Mouse (Mus musculus): ENCODE data around the gene Gapdh. TPM values are rescaled to one million over a fixed set of nuclear protein-coding genes. Genes with fewer than 3 reads are reported as not detected.

Gene Gapdh
- polyA plus RNA-seq, 1 experiment: 1,160 TPM

DNA sequence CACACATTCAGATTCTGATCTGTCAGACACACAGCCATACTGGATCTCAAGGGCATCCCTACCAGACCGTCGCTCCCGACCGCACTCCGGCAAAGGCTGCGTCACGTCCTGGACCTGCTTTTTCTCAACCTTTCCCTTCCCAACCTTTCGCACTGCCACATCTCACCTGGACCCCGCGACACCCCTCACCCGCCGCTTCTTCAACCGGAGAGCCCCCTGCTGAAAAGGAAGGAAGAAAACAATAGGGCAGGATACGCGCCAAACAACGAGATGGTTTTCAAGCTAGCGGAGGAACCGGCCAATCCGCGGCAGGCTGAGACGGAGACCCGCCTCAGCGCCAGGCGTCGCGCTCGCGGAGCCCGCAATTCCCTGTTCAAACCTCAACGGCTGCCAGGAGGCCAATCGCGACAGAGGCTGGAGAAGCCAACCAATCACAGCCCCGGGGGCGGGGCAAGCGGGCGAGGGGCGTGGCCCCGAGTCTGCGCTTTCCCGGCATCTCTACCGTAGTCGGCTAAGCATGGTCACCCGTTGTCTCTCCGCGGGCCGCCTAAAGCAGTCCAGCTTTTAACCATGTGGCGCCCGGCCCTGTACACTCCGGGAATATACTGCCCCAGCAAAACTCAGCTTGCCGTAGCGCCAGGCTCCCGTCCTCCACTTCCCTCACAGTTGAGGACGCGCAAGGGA, 25.2 kb upstream of the Gapdh start, which contains the start of the genes Ncapd2 and Mrpl51:
Gene Ncapd2 (minus strand): TSS at position 370 of the 684 bp plus-strand sequence.
Gene Mrpl51 (plus strand): TSS at position 470 of the 684 bp plus-strand sequence.
- Histone ChIP-seq H3K4me1 (ENCODE audit: control insufficient read depth, insufficient read depth, insufficient read length) (peaks cover 4% of the 10 kb centered on the region; the same call in 1 of the 2 replicates), H3K27ac (ENCODE audit: insufficient read depth, low read length) (peak within 1 kb of the TSS; percentile 99), H3K27me3 (ENCODE audit: control insufficient read depth, insufficient read depth, low read length) (no peaks in the 10 kb centered on the region), H3K4me3 (ENCODE audit: extremely low read depth, insufficient read depth, insufficient read length) (peak within 1 kb of the TSS; percentile 96), H3K36me3 (ENCODE audit: control insufficient read depth, insufficient read depth, low read length) (peaks cover 8% of the 10 kb centered on the region; the same call in 1 of the 2 replicates)
- TF ChIP-seq CTCF (IDR thresholded peaks at IDR 0.05; ENCODE audit: extremely low read depth, insufficient read depth, insufficient read length, insufficient replicate concordance) (no peak), POLR2A (IDR thresholded peaks at IDR 0.05; ENCODE audit: low read depth, low read length) (no peak)
- WGBS: under 1% methylated on average over 54 of the region's 54 CpGs
- DNase-seq (ENCODE audit: low read depth in 1 of 2, low spot score in 2 of 2): peak; percentile 91 to 94

DNA sequence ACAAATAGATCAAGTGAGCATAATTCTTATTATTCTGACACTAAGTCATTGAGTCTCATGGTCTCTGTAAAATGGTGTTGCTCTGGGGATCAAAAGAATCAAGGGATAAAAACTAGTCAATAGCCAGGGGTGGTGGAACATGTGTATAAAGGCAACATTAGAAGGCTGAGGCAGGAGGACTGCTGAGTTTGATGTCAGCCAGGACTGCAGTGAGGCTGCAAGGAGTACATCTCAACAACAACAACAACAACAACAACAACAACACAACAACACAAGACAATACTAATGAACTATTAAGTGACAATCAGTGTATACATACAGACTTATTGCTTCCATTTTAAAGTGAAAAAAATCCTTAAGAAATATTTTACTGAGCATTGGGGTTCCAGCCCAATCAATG, 24.5 kb upstream of the Gapdh start:
- no peak for DNase-seq (ENCODE audit: low read depth in 1 of 2, low spot score in 2 of 2)
- TF ChIP-seq POLR2A (IDR thresholded peaks at IDR 0.05; ENCODE audit: low read depth, low read length): no peak
- no peak for TF ChIP-seq CTCF (IDR thresholded peaks at IDR 0.05; ENCODE audit: extremely low read depth, insufficient read depth, insufficient read length, insufficient replicate concordance)
- H3K27me3 ChIP-seq (ENCODE audit: control insufficient read depth, insufficient read depth, low read length): no peaks in the 10 kb centered on the region
- no peak overlapping the region for H3K27ac ChIP-seq (ENCODE audit: insufficient read depth, low read length)
- peak overlapping the region; percentile 96 for H3K4me3 ChIP-seq (ENCODE audit: extremely low read depth, insufficient read depth, insufficient read length)
- peaks cover 7% of the 10 kb centered on the region; the same call in 1 of the 2 replicates for H3K36me3 ChIP-seq (ENCODE audit: control insufficient read depth, insufficient read depth, low read length)
- H3K4me1 ChIP-seq (ENCODE audit: control insufficient read depth, insufficient read depth, insufficient read length): peaks cover 4% of the 10 kb centered on the region; the same call in 1 of the 2 replicates

DNA sequence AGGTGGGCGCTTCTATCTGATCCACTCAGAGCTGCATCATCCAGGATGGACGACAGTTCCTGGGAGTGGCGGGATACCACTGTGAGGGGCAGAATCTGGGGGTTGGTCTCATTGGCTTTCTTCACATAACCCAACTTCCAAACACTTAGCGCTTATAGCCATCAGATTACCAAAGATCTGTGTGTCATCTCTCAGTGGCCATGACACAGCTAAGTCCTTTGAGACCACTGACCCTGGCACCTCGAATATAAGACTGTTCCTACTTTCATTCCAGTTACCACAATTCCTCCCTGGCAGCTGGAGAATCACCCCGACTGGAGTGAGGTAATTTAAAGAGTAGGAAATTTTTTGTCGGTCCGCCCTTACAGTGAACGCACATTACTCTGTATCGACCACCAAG, 19.9 kb upstream of the Gapdh start:
- peaks cover 2% of the 10 kb centered on the region; the same call in 1 of the 2 replicates for H3K4me1 ChIP-seq (ENCODE audit: control insufficient read depth, insufficient read depth, insufficient read length)
- H3K27ac ChIP-seq (ENCODE audit: insufficient read depth, low read length): no peak overlapping the region
- 96% methylated on average over 10 of the region's 10 CpGs for WGBS
- TF ChIP-seq CTCF (IDR thresholded peaks at IDR 0.05; ENCODE audit: extremely low read depth, insufficient read depth, insufficient read length, insufficient replicate concordance): no peak
- TF ChIP-seq POLR2A (IDR thresholded peaks at IDR 0.05; ENCODE audit: low read depth, low read length): no peak
- no peaks in the 10 kb centered on the region for H3K27me3 ChIP-seq (ENCODE audit: control insufficient read depth, insufficient read depth, low read length)
- DNase-seq (ENCODE audit: low read depth in 1 of 2, low spot score in 2 of 2): no peak
- no peak overlapping the region for H3K4me3 ChIP-seq (ENCODE audit: extremely low read depth, insufficient read depth, insufficient read length)
- peaks cover 24% of the 10 kb centered on the region for H3K36me3 ChIP-seq (ENCODE audit: control insufficient read depth, insufficient read depth, low read length)

DNA sequence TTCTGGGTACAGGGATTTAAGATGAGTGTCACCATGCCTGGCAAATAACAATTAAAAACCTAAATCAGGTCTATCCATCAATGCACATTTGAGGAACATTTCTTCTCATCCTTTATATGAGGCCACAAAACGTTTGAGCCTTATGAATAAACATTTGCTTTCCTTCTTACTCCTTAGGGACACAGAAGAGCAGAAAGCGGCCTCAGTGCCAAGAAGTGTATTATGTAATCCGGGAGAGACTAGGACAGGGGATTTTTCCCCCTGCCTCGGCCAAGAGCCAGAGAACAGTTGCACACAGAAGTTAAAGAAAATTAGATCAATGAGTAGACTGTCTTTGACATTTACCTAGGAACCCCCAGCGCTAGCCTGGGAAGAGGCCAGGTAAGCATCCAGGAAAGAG, 15.9 kb upstream of the Gapdh start:
- Histone ChIP-seq H3K36me3 (ENCODE audit: control insufficient read depth, insufficient read depth, low read length) (peaks cover 42% of the 10 kb centered on the region), H3K27me3 (ENCODE audit: control insufficient read depth, insufficient read depth, low read length) (no peaks in the 10 kb centered on the region), H3K27ac (ENCODE audit: insufficient read depth, low read length) (no peak overlapping the region), H3K4me1 (ENCODE audit: control insufficient read depth, insufficient read depth, insufficient read length) (no peaks in the 10 kb centered on the region), H3K4me3 (ENCODE audit: extremely low read depth, insufficient read depth, insufficient read length) (no peak overlapping the region)
- TF ChIP-seq POLR2A (IDR thresholded peaks at IDR 0.05; ENCODE audit: low read depth, low read length) (no peak), CTCF (IDR thresholded peaks at IDR 0.05; ENCODE audit: extremely low read depth, insufficient read depth, insufficient read length, insufficient replicate concordance) (no peak)
- no peak for DNase-seq (ENCODE audit: low read depth in 1 of 2, low spot score in 2 of 2)
- WGBS: 87% methylated on average over 5 of the region's 5 CpGs

DNA sequence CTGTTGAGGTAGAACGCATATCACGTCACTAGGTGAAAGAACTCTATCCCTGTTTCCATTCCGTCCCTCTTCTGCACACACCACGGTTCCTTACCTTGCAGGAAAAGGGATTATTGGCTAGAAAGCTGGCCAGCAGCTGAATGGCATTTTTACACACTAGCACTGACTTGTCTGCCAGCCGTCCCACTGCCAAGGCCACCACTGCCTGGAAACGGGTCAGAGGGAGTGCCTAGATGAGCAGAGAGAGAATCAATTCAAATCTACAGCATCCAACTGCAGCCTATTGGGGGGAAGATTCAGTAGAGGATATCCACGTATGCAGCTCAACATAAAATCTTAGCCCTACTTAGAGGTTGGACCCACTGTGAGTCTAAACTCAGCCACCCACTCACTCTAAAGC, 13.3 kb upstream of the Gapdh start:
- WGBS: 97% methylated on average over 7 of the region's 7 CpGs

DNA sequence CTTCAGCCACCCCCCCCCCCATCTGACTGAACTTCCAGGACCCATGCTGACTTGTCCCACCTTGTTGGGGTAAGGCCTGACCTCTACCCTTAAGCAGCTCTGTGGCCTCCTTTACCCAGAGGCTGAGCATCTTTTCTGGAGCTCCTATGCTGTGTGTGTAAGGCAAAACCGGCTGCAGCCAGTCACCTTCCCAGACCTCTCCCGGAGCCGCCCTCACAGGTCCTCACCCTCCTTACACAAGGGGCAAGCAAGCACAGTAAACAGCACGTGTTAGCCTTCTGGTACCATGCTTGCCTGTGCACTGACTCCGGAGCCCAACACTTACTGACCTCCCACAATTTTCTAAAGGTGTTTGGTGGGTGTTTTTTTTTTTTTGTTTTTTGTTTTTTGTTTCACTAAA, 9.2 kb upstream of the Gapdh start:
- Histone ChIP-seq H3K27me3 (ENCODE audit: control insufficient read depth, insufficient read depth, low read length) (no peaks in the 10 kb centered on the region), H3K4me1 (ENCODE audit: control insufficient read depth, insufficient read depth, insufficient read length) (no peaks in the 10 kb centered on the region), H3K4me3 (ENCODE audit: extremely low read depth, insufficient read depth, insufficient read length) (no peak overlapping the region), H3K36me3 (ENCODE audit: control insufficient read depth, insufficient read depth, low read length) (peaks cover 38% of the 10 kb centered on the region), H3K27ac (ENCODE audit: insufficient read depth, low read length) (no peak overlapping the region)
- WGBS: 98% methylated on average over 5 of the region's 5 CpGs
- TF ChIP-seq POLR2A (IDR thresholded peaks at IDR 0.05; ENCODE audit: low read depth, low read length): no peak
- TF ChIP-seq CTCF (IDR thresholded peaks at IDR 0.05; ENCODE audit: extremely low read depth, insufficient read depth, insufficient read length, insufficient replicate concordance): no peak
- DNase-seq (ENCODE audit: low read depth in 1 of 2, low spot score in 2 of 2): no peak

More for the DNA sequence above, 13.3 kb upstream of the Gapdh start:
- no peaks in the 10 kb centered on the region for H3K4me1 ChIP-seq (ENCODE audit: control insufficient read depth, insufficient read depth, insufficient read length)
- no peak for DNase-seq (ENCODE audit: low read depth in 1 of 2, low spot score in 2 of 2)
- no peak for TF ChIP-seq CTCF (IDR thresholded peaks at IDR 0.05; ENCODE audit: extremely low read depth, insufficient read depth, insufficient read length, insufficient replicate concordance)
- no peak overlapping the region for H3K27ac ChIP-seq (ENCODE audit: insufficient read depth, low read length)
- H3K4me3 ChIP-seq (ENCODE audit: extremely low read depth, insufficient read depth, insufficient read length): no peak overlapping the region
- peaks cover 40% of the 10 kb centered on the region for H3K36me3 ChIP-seq (ENCODE audit: control insufficient read depth, insufficient read depth, low read length)
- no peaks in the 10 kb centered on the region for H3K27me3 ChIP-seq (ENCODE audit: control insufficient read depth, insufficient read depth, low read length)

DNA sequence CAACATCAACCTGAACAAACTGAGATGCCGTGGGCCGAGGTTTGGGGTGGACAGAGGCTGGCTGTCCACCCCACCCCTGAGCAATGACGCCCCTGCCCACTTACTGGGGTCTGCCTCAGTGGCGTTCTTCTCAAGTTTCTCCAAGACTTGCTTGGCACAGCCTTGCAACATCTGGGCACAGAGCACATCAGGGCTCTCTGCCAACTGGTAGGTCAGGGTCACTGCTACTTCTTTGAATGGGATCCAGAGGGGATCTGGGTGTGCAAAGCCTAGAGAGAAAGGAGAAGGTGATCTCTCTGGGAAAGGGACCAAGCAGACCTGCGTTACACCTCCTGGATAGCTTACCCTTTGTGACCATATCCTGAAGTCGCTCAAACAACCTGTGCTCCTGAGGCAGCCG, 7.0 kb upstream of the Gapdh start:
- no peak for DNase-seq (ENCODE audit: low read depth in 1 of 2, low spot score in 2 of 2)
- H3K4me1 ChIP-seq (ENCODE audit: control insufficient read depth, insufficient read depth, insufficient read length): no peaks in the 10 kb centered on the region
- H3K27ac ChIP-seq (ENCODE audit: insufficient read depth, low read length): no peak overlapping the region
- H3K4me3 ChIP-seq (ENCODE audit: extremely low read depth, insufficient read depth, insufficient read length): no peak overlapping the region
- WGBS: 95% methylated on average over 7 of the region's 7 CpGs
- H3K36me3 ChIP-seq (ENCODE audit: control insufficient read depth, insufficient read depth, low read length): peaks cover 32% of the 10 kb centered on the region
- no peak for TF ChIP-seq CTCF (IDR thresholded peaks at IDR 0.05; ENCODE audit: extremely low read depth, insufficient read depth, insufficient read length, insufficient replicate concordance)
- TF ChIP-seq POLR2A (IDR thresholded peaks at IDR 0.05; ENCODE audit: low read depth, low read length): no peak
- H3K27me3 ChIP-seq (ENCODE audit: control insufficient read depth, insufficient read depth, low read length): no peaks in the 10 kb centered on the region

All from spleen, adult 2 months (tissue).